Mouse (Mus musculus): Measurements from ENCODE around the gene Tubgcp6. TPM values are rescaled to one million over a fixed set of nuclear protein-coding genes. Genes with fewer than 3 reads are reported as not detected.

Tubgcp6 gene
- 49.7 to 54.4 TPM (median 51.7 TPM) in 4 replicates for total RNA-seq (2023; ENCODE audit: inconsistent age)

DNA sequence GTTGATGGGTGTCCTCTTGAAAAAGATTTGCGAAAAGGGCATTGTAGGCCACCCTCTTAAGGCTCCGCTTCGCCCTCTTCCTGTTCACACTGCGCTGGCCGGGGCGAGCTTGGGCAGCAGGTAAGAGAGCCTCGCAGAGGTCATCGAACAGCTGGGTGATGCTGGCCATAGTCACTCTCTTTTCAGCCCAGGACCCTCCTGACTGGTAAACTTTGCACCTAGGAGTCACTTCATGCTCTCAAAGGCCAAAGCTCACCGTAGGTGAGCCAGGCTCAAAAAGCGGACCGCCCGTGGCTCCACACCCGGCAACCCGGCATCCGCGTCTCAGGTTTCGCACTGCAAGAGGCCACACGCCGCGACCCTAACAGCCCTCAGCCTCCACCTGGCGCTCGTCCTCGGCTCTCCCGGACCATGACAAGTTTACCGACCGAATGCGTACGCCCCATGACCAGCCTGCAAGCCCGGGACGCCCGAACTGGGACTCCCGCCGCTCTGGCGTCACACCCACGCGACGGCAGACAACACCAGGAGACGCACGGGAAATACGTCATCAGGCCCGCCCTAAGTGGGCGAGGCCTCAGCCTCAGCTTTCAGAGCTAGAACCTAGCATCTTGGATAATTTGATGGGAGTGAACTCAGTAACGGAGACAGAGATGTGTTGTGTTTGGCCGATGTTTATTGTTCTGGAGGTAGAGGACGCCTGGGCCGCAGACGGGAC is at the start of gene Tubgcp6:
TSS of gene Tubgcp6 (minus strand) at position 464 of the 718 bp plus-strand sequence.

DNA sequence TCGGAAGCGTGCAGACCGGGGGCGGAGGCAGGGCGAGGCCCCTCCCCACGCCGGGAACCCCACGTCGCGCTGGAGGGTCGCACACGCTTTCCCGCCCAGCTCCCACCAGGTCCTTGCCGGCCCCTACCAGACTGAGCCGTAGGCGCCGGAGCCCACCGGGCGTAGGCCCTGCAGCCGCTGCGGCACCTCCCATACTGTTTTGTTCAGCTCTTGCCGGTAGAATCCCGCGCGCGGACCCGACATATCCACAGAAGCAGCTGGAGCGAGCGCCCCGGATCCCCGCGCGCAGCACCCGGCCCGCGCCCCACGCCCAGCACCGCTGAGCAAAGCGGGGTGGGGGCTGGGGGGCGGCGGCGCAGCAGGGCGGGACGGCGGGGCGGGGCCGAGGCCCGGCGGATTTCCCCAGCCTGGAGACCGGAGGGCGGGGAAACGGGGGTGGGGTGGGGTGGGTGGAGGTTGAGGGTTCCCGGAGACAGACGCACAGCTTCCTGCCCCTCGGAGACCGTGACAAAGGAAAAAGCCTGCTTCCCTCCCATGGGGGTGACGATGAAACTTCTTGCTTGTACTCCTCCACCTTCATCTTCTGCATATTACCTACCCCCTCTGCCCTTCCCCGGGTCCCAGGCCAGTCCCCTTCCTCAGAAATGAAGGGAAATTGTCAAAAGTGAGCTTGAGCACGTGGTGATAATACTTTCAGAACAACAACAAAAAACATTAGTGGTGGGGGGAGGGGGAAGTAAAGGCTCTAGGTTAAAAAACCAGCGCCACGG is 26.5 kb upstream of the Tubgcp6 start, which contains the start of gene Mapk11:
TSS of gene Mapk11 (minus strand) at position 358 of the 770 bp plus-strand sequence.

DNA sequence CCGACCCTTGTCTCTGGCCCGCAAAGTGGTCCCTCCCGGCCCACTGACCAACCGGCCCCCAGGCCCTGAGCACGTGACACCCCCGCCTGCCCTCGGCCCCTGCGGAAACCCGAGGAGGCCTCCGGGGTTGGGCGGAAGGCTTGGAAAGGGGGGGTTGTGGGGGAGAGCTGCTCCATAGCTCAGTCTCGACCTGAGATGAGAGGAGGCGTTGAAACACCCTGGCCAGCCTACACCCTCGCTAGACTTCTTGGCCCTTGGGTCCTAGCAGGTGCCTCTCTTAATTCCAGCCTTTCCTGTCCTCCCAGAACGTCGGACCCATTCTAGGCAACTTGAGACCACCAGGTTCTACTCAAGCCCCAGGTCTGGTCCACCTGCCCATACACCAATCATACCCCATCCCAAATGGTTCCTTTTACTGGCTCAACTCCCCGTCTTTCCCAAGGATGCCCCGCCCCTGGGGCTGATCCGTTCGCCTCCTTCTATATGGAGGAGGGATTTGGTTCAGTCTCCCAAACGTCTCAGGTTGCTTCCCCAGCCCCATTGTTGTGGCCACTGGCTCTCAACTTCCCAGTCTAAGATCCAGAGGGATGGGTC is 17.8 kb upstream of the Tubgcp6 start, which contains the start of gene Mapk12:
TSS of gene Mapk12 (minus strand) at position 45 of the 594 bp plus-strand sequence.

DNA sequence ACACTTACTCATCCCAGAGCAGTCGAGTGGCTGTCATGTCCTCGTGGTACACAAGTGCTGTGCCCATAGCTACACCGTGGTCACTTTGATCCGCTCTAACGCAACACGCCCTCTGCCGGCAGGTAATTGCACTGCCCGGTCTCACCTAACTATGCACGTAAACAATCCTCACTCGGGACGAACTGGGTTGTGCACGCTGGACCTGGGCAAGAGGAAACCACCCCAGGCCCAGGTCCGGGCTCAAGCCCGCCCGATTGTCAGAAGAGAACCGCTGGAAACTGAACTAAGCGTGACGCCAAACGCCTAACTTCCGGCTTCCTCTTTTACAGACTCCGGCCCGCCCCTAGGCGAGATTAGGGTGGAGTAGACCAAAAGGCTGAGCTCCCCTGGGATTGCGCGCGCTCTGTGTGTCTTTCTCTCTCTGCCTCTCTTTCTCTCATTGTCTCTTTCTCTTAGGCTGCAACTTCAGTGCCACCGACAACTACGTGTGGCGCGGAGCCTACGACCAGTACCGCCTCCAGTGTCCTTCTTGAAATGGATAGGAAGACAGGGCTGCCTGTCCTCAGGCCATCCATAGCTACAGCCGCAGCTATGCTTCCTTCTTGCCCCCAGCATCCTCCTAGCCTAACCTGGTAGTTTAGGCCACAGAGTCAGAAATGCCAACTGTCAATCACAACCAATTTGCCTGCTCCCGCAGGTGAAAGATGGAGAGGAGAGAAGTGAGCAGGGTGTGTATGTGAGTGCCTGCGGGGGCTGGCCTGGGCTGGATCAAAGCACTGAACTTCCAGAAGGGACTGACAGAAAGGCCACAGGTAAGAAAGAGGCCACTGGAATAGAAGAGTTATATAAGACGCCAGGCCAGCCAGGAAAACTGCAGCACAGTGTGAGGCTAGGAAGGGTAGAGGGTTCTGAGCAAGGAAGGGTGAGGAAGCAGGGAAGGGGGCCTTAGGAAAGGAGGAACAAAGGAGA is 5.8 kb upstream of the Tubgcp6 start, which contains the start of gene Hdac10:
TSS of gene Hdac10 (minus strand) at position 319 of the 969 bp plus-strand sequence.

DNA sequence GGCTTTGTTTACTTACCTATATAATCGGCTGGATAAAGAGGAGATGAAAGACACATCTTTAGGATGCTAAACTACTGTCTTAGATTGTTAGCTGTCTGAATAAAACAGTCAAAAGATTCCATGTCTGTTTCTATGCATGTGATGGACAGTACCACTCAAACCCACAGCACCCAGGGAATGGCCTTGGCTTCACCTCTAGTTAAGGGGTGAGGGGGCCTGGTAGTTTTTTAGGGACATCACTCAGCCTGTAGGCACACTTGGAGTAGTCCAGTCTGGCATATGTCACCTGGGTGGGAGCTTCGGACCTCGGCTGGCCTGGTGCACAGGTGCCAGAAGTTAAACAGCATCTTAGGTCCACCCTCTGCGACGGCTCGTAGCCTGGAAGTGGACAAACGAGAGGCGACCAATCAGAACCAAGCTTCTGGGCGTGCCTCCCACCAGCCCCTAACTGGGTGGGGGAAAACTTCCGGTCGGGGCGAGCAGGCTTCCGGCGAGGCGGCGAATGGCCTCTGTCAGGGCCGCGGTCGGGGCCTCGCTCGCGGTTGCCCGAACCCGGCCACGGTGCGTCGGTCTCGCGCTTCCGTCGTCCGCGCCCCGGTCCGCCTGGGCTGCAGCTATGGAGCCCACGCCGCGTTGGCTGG is 34.2 kb downstream of the Tubgcp6 start, which contains the start of gene Selenoo:
TSS of gene Selenoo (plus strand) at position 478 of the 641 bp plus-strand sequence.

DNA sequence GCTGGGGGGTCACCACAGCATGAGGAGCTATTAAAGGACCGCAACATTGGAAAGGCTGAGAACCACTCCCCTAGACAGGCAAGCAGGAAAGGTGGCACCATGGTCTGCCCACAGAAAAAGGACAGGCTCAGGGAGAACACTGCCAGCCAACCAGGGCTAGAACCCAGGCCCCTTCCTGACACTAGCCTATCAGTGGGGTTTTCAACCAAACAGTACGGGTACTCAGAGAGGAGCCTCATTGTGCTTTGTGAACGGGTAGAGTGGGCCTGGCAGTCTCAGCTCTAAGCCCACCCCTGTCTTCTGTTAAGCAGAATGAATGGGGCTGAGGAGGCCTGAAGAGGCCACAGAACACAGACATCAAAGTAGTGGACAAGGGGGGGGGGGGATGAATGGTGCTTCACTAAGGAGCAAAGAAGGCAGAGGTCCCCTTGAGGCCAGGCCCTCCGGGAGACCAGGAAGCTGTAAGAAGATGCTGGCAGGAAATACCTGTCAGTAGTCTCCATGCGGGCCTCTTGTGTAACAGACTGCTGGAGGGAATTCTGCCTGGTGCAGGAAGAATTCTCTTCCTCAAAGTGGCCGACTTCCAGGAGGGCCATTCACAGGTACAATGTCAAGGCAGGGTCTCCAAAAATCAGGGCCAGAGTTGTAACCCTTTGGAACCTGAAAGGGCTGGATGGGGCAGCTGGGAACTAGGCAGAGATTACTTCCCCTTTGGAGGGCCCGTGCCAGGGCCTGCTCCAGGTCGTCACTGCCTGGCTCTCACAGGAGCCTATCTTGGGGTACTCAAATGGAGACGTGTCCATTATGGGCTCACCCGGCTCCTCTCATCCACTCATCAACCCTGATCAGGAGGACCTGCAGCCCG is 48.1 kb downstream of the Tubgcp6 start, which contains the start of gene Trabd:
TSS of gene Trabd (plus strand) at position 512 of the 865 bp plus-strand sequence.

DNA sequence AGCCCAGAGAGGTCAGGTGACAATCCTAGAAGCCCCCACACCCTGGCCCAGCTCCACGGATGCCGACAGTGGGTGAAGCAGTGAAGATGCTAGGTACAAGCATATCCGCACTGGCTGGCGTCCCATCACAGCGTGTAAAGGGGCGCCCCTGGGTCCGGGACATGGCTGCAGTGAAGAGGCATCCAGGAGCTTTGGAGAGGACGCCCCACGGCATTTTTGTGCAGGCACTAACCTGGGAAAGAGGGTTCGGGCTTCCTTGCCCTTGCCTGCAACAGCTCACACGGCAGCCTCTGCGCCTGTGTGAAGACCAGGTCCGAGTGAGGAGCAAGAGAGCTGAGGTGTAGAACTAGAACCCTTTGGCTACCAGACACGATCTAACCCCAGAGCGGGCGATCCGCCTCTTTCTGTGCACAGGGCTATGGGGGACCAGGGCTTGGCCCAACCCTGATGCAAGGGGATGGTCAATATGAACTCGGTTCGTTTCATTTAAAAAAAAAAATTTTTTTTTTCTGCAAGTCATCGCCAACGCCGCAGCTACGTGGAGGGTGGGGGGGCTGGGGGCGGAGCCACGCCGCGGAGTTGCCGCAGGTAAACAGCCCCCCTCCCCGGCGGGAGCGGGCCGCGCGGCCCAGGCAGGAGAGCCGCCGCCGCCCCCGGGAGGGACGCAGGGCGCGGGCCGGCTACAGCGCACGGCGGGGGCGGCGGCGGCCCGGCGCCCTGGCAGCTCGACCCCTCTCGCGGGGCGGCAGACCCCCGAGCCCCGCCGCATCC is 63.6 kb downstream of the Tubgcp6 start, which contains the start of gene Panx2:
TSS of gene Panx2 (plus strand) at position 574 of the 771 bp plus-strand sequence.

Other genes starting within 250 kb of the Tubgcp6 start
- not detected in 4 replicates for gene Ttll8, start 168.7 kb downstream of the Tubgcp6 start, total RNA-seq (2023; ENCODE audit: inconsistent age)
- gene Mlc1, start 144.1 kb downstream of the Tubgcp6 start, total RNA-seq (2023; ENCODE audit: inconsistent age), result not detected in 4 replicates
- gene Mov10l1, start 140.2 kb downstream of the Tubgcp6 start, total RNA-seq (2023; ENCODE audit: inconsistent age), result not detected in 4 replicates
- gene Panx2, start 63.4 kb downstream of the Tubgcp6 start, total RNA-seq (2023; ENCODE audit: inconsistent age), result not detected in 4 replicates
- gene Trabd, start 48.0 kb downstream of the Tubgcp6 start, total RNA-seq (2023; ENCODE audit: inconsistent age), result 52.0 to 60.0 TPM (median 55.2 TPM) in 4 replicates
- 25.5 to 30.5 TPM (median 26.4 TPM) in 4 replicates for gene Selenoo, start 34.0 kb downstream of the Tubgcp6 start, total RNA-seq (2023; ENCODE audit: inconsistent age)
- gene Hdac10, start 5.6 kb upstream of the Tubgcp6 start, total RNA-seq (2023; ENCODE audit: inconsistent age), result 92.4 to 97.6 TPM (median 94.4 TPM) in 4 replicates
- gene Mapk12, start 17.6 kb upstream of the Tubgcp6 start, total RNA-seq (2023; ENCODE audit: inconsistent age), result 8.8 to 11.9 TPM (median 10.5 TPM) in 4 replicates
- gene Mapk11, start 26.5 kb upstream of the Tubgcp6 start, total RNA-seq (2023; ENCODE audit: inconsistent age), result 73.7 to 80.8 TPM (median 77.0 TPM) in 4 replicates
- 7.2 to 13.8 TPM (median 10.2 TPM) in 4 replicates for gene Plxnb2, start 57.7 kb upstream of the Tubgcp6 start, total RNA-seq (2023; ENCODE audit: inconsistent age)
- gene Dennd6b, start 73.4 kb upstream of the Tubgcp6 start, total RNA-seq (2023; ENCODE audit: inconsistent age), result 26.4 to 33.2 TPM (median 31.3 TPM) in 4 replicates
- gene Ppp6r2, start 88.4 kb upstream of the Tubgcp6 start, total RNA-seq (2023; ENCODE audit: inconsistent age), result 57.9 to 61.0 TPM (median 59.6 TPM) in 4 replicates
- gene Sbf1, start 192.2 kb upstream of the Tubgcp6 start, total RNA-seq (2023; ENCODE audit: inconsistent age), result 231 to 274 TPM (median 254 TPM) in 4 replicates
- gene Adm2, start 199.6 kb upstream of the Tubgcp6 start, total RNA-seq (2023; ENCODE audit: inconsistent age), result not detected in 4 replicates
- gene Miox, start 211.3 kb upstream of the Tubgcp6 start, total RNA-seq (2023; ENCODE audit: inconsistent age), result not detected in 4 replicates
- 40.7 to 60.9 TPM (median 56.0 TPM) in 4 replicates for gene Lmf2, start 232.5 kb upstream of the Tubgcp6 start, total RNA-seq (2023; ENCODE audit: inconsistent age)
- gene Ncaph2, start 232.6 kb upstream of the Tubgcp6 start, total RNA-seq (2023; ENCODE audit: inconsistent age), result 125 to 135 TPM (median 132 TPM) in 4 replicates

Data from B cell, adult (primary cell).